Mouse (Mus musculus): ENCODE data around the gene Arpc1a.

- TF ChIP-seq CTCF (IDR thresholded peaks at IDR 0.05; ENCODE audit: insufficient read depth, low read length), result no peak
- no peak for TF ChIP-seq POLR2A (IDR thresholded peaks at IDR 0.05; ENCODE audit: borderline replicate concordance, extremely low read depth, low read depth, low read length)
These were observed 26.8 kb downstream of the Arpc1a start for GRCm38 (mm10) chr5:145110401-145110800.

Data from lung, adult 2 months (tissue).